Mouse (Mus musculus) megakaryocyte, embryonic 14.5 days (primary cell): Measurements from ENCODE around the gene Ttc38.

Experiments
- FLI1 ChIP-seq: IDR thresholded peaks from 2 replicates; pipeline ENCODE4 v1.6.1; 2012; ENCODE audit warnings: low read length, inconsistent platforms, mixed read lengths
- GATA1 ChIP-seq: IDR thresholded peaks from 3 replicates; pipeline ENCODE4 v1.6.1; 2012; ENCODE audit warnings: mixed read lengths, low read length, inconsistent platforms, borderline replicate concordance

GRCm38 (mm10) chr15:85892498-85893118, 60.5 kb downstream of the Ttc38 start:
- no peak for TF ChIP-seq GATA1
- no peak for TF ChIP-seq FLI1
